Mouse (Mus musculus): ENCODE data around the gene Prss40. TPM values are rescaled to one million over a fixed set of nuclear protein-coding genes. Genes with fewer than 3 reads are reported as not detected.

Prss40 gene
- total RNA-seq, 2 experiments from 2014 or later, result not detected

Other genes starting within 250 kb of the Prss40 start
- gene Ccdc115, start 121.3 kb downstream of the Prss40 start, total RNA-seq (2021), result 10 to 100 TPM; 14.1 to 15.0 TPM
- gene Imp4, start 121.1 kb downstream of the Prss40 start, total RNA-seq (2021), result 10 to 100 TPM; 28.5 to 30.0 TPM
- gene Ptpn18, start 101.2 kb downstream of the Prss40 start, total RNA-seq (2021), result 1 to 10 TPM; 7.2 to 7.5 TPM
- not detected for gene Prss39, start 62.5 kb downstream of the Prss40 start, total RNA-seq (2021)
- gene Cfc1, start 25.3 kb downstream of the Prss40 start, total RNA-seq (2021), result not detected
- gene Amer3, start 18.7 kb upstream of the Prss40 start, total RNA-seq (2021), result not detected